Mouse (Mus musculus): Measurements from ENCODE around the gene Nt5dc3.

The Nt5dc3 gene

GRCm38 (mm10) chr10:86862496-86862895 is 83.7 kb downstream of the Nt5dc3 start:
- ATAC-seq (ENCODE audit: insufficient number of reproducible peaks, low FRiP score, low TSS enrichment), result no peak

DNA sequence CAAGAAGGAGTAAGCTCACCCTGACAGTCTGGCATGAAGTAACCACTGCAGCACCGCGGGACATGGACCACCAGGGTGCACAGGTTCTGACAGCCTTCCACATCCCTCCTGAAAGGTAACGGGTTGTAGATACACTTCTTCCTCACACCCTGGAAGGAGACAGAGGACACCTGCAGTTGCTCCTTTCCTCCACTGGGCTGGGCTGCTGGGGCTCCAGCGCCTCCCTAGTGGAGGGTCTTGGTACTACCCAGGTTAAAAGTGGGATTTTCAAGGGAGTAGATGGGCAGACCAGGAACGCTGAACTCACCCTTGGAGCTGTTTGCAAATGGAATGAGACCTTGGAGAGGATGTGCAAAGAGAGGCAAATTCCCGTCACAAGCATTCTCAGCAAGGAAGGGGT is 84.6 kb downstream of the Nt5dc3 start:
- no peak for ATAC-seq (ENCODE audit: insufficient number of reproducible peaks, low FRiP score, low TSS enrichment)

DNA sequence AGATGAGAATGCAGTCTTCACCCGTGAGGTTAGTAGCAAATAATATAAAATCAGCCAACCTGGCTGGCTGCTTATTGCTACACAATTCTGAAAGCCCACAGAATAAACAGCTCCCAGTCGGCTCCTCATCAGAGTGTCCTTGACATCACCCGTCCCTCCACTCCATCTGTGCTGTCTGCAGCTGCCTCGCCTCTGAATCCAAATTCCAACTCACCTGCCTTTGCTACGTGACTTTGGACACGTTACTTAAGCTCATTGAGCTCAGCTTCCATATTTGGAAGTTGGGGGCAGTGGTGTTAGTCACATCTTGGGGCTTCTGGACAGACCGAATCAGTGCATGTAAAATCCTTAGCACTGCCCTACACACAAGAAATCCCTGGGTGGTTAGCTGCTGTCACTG is 93.3 kb downstream of the Nt5dc3 start:
- no peak for ATAC-seq (ENCODE audit: insufficient number of reproducible peaks, low FRiP score, low TSS enrichment)

GRCm38 (mm10) chr10:86872591-86872990 is 93.8 kb downstream of the Nt5dc3 start:
- ATAC-seq (ENCODE audit: insufficient number of reproducible peaks, low FRiP score, low TSS enrichment), result 0 out of 2 replicates have a peak, but pooled peaks have one; percentile 28

GRCm38 (mm10) chr10:86878721-86879120 is 99.9 kb downstream of the Nt5dc3 start:
- no peak for ATAC-seq (ENCODE audit: insufficient number of reproducible peaks, low FRiP score, low TSS enrichment)

DNA sequence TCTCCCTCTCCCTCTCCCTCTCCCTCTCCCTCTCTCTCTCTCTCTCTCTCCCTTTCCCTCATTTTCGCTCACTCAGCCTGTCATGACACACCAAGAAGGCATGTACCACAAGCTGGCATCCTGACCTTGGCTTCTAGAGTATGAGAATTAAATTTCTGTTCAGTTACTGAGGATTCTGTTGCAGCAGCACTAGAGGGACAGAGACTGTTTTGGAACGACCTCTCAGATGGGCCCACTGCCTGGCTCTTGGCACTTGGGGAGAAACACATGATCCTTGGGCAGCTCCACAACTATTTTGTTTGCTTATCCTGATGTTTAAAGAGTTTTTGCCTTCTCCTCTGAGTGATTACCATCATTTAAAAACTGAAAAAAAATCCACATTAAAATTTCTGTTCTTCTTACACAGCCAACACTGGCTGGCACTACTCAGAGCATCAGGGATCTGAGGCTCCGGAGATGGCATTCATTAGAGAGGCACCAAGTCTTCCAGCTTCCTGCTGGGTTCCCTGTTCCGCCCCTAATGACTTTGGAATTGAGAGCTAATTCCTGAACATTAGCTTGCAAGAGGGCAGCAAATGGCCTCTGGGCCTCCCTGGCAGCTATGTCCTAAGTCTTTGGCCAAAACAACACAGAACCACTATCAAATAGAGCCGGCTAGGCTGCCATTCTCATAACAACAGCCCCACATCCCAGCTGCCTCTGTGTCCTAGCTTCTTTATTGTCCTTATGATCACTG is 101.4 kb downstream of the Nt5dc3 start:
- peak; percentile 69 for ATAC-seq (ENCODE audit: insufficient number of reproducible peaks, low FRiP score, low TSS enrichment)

- no peak for ATAC-seq (ENCODE audit: insufficient number of reproducible peaks, low FRiP score, low TSS enrichment)
These were observed 102.6 kb downstream of the Nt5dc3 start for GRCm38 (mm10) chr10:86881448-86881847.

DNA sequence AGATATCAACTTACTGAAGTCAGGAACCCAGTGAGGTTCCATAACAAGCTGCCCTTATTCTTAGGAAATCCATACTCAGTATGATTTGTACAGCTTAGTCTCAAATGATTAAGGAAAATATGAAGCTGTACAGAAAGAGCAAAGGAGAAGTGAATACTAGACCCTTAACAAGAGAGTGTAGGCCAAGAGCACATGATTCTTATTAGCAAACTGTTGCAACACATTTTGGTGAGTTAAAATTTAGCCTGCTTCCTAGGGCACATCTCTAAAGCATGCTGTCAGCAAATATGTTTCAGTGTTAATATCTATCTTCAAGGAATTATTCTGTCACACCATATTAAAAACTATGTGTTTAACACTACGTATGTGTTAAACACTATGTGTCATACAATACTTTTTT is 107.6 kb downstream of the Nt5dc3 start:
- ATAC-seq (ENCODE audit: insufficient number of reproducible peaks, low FRiP score, low TSS enrichment), result no peak
